Mouse (Mus musculus) fibroblast of lung, adult 2 months (primary cell): ENCODE data around the gene Pou2f2.

ENCODE experiments used
- DNase-seq: peaks from one replicate; pipeline ENCODE4 v3.0.0-alpha.2; 2011; ENCODE audit warnings: low read depth

Pou2f2 gene

GRCm38 (mm10) chr7:25195148-25195547 is 15.6 kb upstream of the Pou2f2 start:
- no peak for DNase-seq

- DNase-seq, result no peak
Observed at GRCm38 (mm10) chr7:25192110-25192509, 12.6 kb upstream of the Pou2f2 start.

GRCm38 (mm10) chr7:25190806-25191205 is 11.3 kb upstream of the Pou2f2 start:
- no peak for DNase-seq

GRCm38 (mm10) chr7:25187662-25188650 is 8.4 kb upstream of the Pou2f2 start:
- peak; percentile 68 for DNase-seq

GRCm38 (mm10) chr7:25184091-25184490 is 4.6 kb upstream of the Pou2f2 start:
- no peak for DNase-seq

GRCm38 (mm10) chr7:25181814-25182213 is 2.3 kb upstream of the Pou2f2 start:
- no peak for DNase-seq

GRCm38 (mm10) chr7:25181331-25181790 is 1.8 kb upstream of the Pou2f2 start:
- DNase-seq, result no peak

GRCm38 (mm10) chr7:25180512-25180911 is 986 bp upstream of the Pou2f2 start:
- DNase-seq, result no peak

GRCm38 (mm10) chr7:25178787-25179605 is 530 bp downstream of the Pou2f2 start:
- DNase-seq, result no peak

GRCm38 (mm10) chr7:25178317-25178716 is 1.2 kb downstream of the Pou2f2 start:
- DNase-seq, result no peak

- DNase-seq, result no peak
Observed at GRCm38 (mm10) chr7:25174343-25174742, 5.2 kb downstream of the Pou2f2 start.

GRCm38 (mm10) chr7:25172669-25173068 is 6.9 kb downstream of the Pou2f2 start:
- DNase-seq, result no peak

GRCm38 (mm10) chr7:25170583-25170982 is 8.9 kb downstream of the Pou2f2 start:
- DNase-seq, result no peak

GRCm38 (mm10) chr7:25166106-25166505 is 13.4 kb downstream of the Pou2f2 start:
- DNase-seq, result no peak

- no peak for DNase-seq
Observed at GRCm38 (mm10) chr7:25156158-25156648, 23.3 kb downstream of the Pou2f2 start.

- DNase-seq, result no peak
Observed at GRCm38 (mm10) chr7:25155469-25156157, 23.9 kb downstream of the Pou2f2 start.

- no peak for DNase-seq
Observed at GRCm38 (mm10) chr7:25154648-25155047, 24.9 kb downstream of the Pou2f2 start.

GRCm38 (mm10) chr7:25153841-25154240 is 25.7 kb downstream of the Pou2f2 start:
- DNase-seq, result no peak

GRCm38 (mm10) chr7:25151916-25152556 is 27.5 kb downstream of the Pou2f2 start:
- no peak for DNase-seq

GRCm38 (mm10) chr7:25151009-25151408 is 28.5 kb downstream of the Pou2f2 start:
- no peak for DNase-seq

GRCm38 (mm10) chr7:25150151-25150663 is 29.3 kb downstream of the Pou2f2 start:
- DNase-seq, result no peak
